Mouse (Mus musculus) hematopoietic stem cell, adult 5-6 weeks (primary cell): ENCODE data around the gene Plekhg2. TPM values are rescaled to one million over a fixed set of nuclear protein-coding genes. Genes with fewer than 3 reads are reported as not detected.
A peak's percentile ranks its signal among the peaks of the same experiment; 100 is the strongest.
"Not testable (repeated sequence)": the region's sequence is repeated elsewhere in the genome, so short reads cannot be mapped to it uniquely, and the experiment has no call there.

Experiments used
- ATAC-seq, 2 experiments: fragments of 125-278 bp in 1 of 2; replicated peaks in 1 of 2; 2 replicates each; pipeline ENCODE4 v1.8.0; 2016 to 2017; ENCODE audit warnings: inconsistent platforms in 2 of 2, mild to moderate bottlenecking in 2 of 2, moderate number of reproducible peaks in 2 of 2, low read depth in 1 of 2, moderate TSS enrichment in 1 of 2; ENCODE audit not compliant: low FRiP score in 2 of 2, poor library complexity in 2 of 2, severe bottlenecking in 2 of 2, insufficient read depth in 1 of 2, low TSS enrichment in 1 of 2
- total RNA-seq: library from RNA; stranded (forward); fragments of 172-1452, 232-1000 nt; gene quantifications from 2 replicates; pipeline ENCODE4 v1.2.3, GENCODE M21; 2017

Gene Plekhg2
- 3.5 and 12.5 TPM in 2 replicates for total RNA-seq

DNA sequence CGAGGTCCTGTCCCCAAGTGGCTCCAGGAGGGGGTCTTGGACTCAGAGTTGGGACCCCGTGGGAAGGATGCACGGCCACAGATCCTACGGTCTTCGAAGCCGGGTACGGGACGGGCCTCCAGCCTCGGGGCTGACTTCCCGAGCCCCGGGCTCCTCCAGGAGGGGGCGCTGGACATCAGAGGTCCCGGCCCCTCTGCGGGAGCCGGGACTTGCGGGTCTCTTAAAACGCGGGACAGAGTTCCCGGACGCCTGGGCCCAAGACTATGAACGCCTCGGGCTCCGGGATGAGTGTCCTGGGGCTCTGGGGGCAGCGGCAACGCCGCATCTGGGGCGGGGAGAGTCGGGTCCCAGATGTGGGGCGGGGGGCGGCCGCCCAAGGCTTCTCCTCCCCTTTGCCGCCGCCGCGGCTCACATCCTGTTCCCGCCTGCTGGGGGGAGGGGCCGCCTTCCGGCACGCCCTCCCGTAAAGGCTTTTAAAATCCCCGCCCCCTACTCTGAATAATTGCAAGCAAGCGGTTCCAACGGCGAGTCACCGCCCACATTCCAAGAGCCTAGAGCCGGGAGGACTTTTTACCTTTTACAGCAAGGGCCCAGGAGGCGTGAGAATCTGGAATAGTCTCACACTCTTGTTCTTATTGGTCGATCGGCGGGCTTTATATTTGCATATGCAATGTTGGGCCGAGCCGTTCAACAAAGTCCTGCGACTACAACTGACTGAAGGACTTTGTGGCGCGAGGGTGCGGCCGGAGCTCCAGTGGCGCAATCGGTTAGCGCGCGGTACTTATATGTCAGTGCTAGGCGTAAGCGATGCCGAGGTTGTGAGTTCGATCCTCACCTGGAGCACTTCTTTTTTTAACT is at the start of gene Plekhg2:
Gene Plekhg2, minus strand, starts transcription at position 349 of the 858 bp plus-strand sequence.
- ATAC-seq: peak; percentile 63 to 72

DNA sequence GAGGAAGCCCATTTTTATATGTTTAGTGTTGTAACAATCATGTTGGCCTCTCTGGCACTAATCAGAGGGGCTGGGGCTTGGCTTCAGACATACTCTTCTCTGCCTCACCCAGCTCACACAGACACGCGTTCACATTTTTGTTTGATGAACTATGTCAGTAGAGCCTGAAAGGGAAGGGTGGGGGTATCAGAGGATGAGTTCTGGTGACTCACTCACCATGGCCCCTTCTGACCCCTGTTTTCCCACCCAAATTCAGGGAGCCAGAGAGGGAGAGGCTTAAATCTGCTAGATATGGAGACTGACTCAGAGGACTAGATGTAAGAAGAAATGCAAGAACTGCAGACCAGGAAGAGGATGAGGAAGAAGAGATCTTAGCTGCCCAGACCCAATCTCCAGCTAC is 47.0 kb upstream of the Plekhg2 start:
- ATAC-seq: no peak

DNA sequence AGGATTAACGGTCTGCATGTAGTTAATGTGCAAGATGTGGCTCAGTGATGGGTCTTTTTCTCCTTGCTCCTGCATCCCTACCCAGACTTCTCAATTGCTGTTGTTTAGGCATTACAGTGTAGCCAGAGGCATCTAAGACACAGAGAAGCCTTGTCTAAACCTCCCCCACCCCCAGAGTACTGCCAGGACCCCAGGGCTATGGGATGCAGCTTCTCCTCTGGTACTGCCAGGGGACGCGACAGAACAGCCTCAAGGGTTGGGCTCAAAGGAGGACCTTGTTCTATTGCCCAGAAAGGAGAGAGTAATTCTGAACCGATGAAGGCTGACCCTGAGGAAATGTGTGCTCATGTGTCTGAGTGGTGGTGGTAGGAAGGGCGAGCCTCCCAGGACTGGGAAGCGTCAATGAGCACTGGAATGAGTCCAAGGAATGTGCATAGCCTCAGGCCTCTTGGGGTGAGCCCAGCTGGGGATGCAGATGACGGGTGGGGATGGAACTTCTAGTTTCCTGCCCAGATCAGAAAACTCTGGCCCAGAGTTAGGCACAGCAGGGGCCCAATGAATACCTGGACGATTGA is 45.8 kb upstream of the Plekhg2 start:
- ATAC-seq: no peak

DNA sequence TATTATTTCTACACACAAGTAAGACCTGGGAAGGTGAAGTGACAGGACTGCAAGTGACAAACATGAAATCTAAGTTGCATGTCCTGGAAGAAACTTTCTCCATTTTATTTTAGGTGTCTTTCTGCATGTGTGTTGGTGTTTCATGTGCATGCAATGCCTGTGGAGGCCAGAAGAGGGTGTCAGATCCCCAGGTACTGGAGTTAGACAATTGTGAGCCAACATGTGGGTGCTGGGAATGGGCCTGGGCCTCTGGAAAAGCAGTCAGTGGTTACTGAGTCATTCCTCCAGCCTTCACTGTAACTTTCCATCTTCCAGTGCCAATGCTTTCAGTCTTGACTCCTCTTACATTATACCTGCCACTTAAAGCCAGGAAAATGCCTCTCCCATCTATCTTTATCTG is 45.0 kb upstream of the Plekhg2 start:
- no peak for ATAC-seq

DNA sequence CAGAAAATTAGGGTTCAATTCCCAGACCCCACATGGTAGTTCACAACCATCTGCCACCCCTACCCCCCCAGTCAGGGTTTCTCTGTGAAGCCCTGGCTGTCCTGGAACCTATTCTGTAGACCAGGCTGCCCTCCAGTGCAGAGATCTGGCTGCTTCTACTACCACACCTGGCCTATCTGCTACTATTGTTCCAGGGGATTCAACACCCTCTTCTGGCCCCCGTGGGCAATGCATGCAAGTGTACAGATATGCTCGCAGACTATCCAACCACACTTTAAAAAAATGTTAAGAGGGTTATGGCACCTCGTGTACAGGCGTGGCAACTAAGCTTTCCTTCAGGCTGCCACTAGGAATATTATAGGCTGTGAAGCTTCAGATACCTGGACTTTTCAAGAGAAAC is 40.4 kb upstream of the Plekhg2 start:
- ATAC-seq: no peak

DNA sequence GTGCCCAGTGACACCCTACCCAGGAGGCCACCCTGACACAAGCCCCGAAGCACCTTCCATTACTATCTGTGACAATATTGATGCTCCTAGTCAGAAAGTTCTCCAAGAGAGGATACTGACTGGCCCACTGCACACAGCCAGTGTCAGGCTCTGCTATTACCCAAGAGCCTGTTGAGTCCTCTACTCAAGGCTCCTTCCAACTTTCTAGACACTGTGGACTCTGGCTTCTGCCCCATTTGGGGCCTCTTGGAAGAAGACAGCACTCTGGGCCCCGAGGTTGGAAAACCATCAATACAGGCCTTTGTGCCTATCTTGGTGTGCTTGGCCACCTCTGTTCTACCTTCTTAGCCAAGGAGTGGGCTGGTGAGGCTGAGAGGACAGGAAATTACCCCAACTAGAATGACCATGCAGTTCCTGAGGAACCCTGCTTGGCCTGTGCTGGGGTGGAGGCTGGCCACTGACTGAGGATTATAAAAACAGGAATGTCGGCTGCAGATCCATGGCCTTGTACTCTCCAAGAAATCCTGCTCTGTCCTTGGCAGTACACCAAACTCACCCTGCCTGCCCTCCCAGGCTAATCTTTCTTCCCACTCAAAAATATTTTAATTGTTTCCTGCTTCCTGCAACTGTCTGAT is 38.6 kb upstream of the Plekhg2 start:
- no peak; a peak in 1 of 4 replicates for ATAC-seq

DNA sequence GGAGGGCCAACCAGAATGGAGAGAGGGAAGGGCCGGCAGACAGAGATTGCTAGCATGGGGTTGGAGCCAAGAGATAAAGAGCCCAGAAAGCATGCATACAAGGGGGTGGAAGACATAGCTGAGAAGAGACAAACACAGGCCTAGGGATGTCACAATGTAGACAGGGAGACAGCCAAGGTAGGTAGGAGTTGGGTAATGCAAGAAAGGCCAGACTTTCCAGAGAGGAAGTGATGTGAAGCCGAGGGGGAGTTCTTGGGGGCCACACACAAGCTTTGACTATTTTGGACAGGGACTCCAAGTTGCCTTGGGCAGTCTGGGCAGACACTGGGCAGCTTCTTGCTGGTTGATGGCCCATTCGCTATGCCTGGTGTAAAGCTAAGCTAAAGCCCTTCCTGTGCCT is 29.5 kb upstream of the Plekhg2 start:
- no peak for ATAC-seq

DNA sequence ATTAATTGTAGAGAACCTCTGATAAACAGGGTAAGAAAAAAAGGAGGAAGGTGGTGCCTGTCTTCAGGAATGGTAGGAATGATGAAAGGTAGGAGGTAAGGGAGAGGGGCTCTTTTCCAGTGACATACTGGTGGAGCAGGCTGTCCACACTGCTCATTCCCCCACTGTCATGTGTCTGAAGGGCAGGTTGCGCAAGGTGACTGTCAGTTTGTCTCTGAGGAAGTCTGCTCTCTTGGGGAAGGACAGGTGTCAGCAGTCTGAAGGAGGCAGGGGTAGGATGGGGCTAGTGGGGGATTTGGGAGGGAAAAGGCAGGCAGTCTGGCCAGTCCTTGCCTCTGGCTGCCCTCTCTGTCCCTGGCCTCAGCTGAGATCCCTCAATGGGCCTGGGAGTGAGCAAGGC is 28.6 kb upstream of the Plekhg2 start:
- ATAC-seq: peak in 1 of 2 experiments; percentile 21; a peak in 1 of 4 replicates

DNA sequence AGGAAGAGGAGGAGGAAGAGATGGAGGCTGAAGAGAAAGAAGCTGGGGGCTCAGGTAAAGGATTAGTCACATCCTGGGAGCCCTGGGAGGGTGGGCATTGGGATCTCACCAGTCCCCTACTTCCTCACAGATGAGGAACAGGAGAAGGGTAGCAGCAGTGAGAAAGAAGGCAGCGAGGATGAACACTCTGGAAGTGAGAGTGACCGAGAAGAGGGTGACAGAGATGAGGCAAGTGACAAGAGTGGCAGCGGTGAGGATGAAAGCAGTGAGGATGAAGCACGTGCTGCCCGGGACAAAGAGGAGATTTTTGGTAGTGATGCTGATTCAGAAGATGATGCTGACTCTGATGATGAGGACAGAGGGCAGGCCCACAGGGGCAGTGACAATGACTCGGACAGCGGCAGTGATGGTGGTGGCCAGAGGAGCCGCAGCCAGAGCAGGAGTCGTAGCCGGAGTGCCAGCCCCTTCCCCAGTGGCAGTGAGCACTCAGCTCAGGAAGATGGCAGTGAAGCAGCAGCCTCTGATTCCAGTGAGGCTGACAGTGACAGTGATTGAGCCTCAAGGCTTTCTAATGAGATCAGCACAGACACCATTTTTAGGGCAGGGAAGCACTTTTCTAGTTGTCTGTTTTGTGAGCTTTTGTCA is 26.4 kb upstream of the Plekhg2 start:
- ATAC-seq: no peak

DNA sequence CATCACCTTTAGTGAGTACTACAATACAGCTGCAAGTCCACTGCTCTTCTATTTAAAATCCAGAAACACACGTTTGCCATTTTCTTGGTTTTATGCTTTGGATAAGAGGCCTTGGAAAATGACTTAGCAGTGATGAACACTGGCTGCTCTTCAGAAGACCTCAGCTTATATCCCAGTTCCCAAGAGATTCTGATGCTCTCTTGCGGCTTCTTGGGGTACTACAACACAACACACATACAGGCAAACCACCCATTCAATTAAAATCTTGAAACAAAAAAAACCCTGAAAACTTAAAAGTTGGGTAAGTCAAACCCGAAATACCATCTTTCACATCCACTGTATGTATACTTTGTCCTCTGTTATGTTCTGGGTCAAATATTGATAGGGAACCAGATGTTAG is 25.6 kb upstream of the Plekhg2 start:
- ATAC-seq: no peak

DNA sequence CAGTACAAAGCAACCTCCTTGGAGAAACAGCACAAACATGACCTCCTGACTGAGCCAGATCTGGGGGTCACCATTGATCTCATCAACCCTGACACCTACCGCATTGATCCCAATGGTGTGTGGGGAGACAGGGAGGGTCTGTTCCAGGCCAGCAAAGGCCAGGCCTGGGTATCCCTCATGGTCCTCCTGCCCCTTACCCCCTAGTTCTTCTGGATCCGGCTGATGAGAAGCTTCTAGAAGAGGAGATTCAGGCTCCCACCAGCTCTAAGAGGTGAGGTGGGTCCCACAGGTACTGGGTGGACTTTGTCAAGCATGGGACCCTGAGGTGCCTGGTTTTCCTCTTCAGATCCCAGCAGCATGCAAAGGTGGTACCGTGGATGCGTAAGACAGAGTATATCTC is 23.0 kb upstream of the Plekhg2 start:
- no peak for ATAC-seq

DNA sequence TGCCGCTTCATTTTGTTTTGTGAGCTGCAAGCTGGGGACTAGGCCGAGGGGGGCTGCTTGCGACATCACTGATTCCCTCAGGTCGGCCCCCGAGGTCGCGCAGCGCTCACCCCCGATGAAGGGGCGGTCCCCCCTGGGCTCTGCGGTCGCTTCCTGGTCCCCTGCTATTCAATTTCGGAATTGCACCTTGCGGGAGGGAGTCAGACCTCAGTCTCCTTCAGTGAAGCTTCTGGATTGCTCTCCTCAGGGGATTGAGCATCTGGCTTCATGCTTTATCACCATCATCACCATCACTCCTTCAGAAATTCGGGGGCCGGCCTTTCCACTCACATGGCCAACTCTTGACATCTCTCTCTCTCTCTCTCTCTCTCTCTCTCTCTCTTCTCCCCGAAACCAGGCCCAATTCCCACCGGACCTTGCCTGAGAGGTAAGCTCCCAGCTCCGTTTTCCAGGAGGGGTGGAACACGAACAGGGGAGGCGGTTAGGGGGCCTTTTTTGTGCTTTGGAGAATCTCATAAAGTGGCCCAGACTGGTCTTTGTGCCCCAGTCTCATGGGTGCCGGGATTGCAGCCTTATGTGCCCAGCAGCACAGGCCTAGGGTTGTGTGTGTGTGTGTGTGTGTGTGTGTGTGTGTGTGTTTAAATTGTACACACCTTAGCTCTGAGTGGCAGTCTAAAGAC is 21.0 kb upstream of the Plekhg2 start:
- ATAC-seq: peak; percentile 3 to 15; a peak in 1 of 4 replicates

DNA sequence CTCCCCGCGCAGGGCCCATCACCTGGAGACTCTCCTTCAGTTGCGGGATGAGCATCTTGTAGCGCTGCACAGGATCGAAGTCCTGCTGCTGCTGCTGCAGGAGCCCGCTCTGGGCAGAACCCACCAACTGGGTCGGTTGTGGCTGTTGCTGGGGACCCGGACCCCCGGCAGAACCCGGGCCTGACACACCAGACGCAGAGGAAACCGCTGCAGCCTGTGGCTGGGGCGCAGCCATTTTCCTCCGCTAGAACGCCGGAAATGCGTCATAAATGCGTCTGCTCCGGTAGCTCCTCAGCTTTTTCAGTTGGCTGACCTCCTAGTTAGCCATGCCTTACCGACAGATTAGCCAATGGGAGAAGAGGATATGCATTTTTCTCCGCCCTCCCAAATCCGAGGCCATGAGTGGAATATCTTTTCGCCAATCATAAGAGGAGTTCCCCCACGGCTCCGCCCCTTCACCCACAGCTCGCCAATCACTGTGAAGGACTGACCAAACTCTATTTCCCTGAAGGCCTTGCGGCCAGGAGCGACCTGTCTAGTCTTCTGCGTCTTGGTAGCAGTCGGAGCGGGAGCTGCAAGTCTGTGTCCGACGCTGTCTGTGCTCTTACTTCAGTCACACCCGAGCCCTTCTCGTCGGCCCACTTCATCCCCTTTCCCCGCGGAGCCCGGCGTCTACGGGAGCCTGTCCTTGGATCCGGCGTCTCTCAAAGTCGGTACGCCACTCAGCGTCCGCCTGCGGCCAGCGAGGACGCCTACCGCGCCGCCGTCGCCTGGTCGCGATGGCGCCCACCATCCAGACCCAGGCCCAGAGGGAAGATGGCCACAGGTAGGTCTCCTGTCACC is 20.3 kb upstream of the Plekhg2 start, which contains the start of the genes Med29 and Paf1:
Gene Med29, minus strand, starts transcription at position 280 of the 843 bp plus-strand sequence.
Gene Paf1, plus strand, starts transcription at position 523 of the 843 bp plus-strand sequence.
- ATAC-seq: peak; percentile 97 to 98

DNA sequence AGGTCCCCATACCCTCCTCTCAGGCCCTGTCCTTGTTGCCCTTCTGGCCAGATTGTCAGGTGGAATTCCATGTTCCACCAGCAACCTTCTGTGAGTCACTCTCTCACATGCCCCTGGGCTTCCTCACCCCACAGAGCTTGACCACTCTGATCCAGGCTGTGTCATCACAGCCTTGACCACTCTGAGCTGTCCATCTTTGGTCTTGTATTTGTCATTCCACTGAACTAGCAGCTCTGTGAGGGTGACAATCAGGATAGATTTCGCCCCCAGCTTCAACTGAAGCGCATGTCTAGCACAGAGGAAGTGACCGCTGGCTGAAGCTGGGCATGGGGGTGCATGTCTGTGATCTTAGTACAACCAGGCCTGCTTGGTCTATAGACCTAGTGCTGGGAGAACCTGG is 17.9 kb upstream of the Plekhg2 start:
- no peak for ATAC-seq

DNA sequence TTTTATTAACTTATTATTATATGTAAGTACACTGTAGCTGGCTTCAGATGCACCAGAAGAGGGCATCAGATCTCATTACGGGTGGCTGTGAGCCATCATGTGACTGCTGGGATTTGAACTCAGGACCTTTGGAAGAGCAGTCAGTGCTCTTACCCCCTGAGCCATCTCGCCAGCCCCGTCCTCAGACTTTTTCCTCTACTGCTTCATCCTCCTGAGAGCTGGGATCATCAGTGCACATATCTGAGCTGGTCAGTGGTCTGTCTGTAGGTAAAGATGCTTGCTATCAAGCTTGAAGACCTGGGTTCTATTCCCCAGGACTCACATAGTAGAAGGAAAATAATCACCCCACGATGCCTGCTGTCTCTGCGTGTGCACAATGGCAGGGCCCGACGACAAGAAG is 15.0 kb upstream of the Plekhg2 start:
- not testable (repeated sequence) for ATAC-seq

DNA sequence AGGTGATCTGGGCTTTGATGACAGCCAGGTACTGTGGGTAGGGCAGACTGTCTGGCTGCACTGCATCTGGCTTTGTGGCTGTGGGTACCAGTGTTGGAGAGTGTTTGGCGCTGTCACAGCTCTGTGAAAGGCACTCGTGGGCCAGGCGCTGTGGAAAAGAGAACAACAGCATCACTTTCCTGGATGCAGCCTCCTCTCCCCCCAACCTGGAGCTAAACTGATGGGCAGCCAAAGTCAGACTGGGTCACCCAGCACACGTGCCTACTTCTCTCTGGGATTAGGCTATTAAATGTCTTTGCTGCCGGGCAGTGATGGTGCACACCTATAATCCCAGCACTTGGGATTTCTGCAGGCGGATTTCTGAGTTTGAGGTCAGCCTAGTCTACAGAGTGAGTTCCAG is 14.5 kb upstream of the Plekhg2 start:
- ATAC-seq: not testable (repeated sequence)
